ENCODE assay signal across 26 mouse cellular contexts in genomic region chr1:164019789-164020188, GRCm38 (mm10). TPM values are rescaled to one million over a fixed set of nuclear protein-coding genes. Genes with fewer than 3 reads are reported as not detected.
DNase-seq lines count a peak whose midpoint lies in the region; ATAC-seq and TF ChIP-seq lines count a peak whose summit lies in the region.
"Had no signal": no experiment of that assay in that cellular context is flagged by ENCODE, and none has a peak within 500 bp of the region (broad histone marks: within the 10 kb centered on the region; RNA-seq: fewer than 3 reads in every experiment).

No protein-coding gene starts in this region.

- no peak for TF ChIP-seq RAD21 in MEL (IDR thresholded peaks at IDR 0.05; ENCODE audit: low read depth, low read length)

- H3K27ac ChIP-seq in MEL (ENCODE audit: control insufficient read depth, low read depth, low read length): no peak overlapping the region
- H3K27ac ChIP-seq in forebrain, embryonic 11.5 days (ENCODE audit: low read depth, low read length): no peak overlapping the region
- H3K27ac ChIP-seq: embryonic facial prominence, embryonic 12.5 days; forebrain, embryonic 12.5 days; heart, embryonic 13.5 days; hindbrain, embryonic 12.5 days had no signal

- H3K4me2 ChIP-seq in forebrain, embryonic 11.5 days (ENCODE audit: low read depth, low read length, severe bottlenecking): no peak overlapping the region
- H3K4me2 ChIP-seq: embryonic facial prominence, embryonic 12.5 days; forebrain, embryonic 12.5 days; heart, embryonic 13.5 days; hindbrain, embryonic 12.5 days had no signal

- H3K4me3 ChIP-seq in E14TG2a.4 (replicated peaks; ENCODE audit: low read length): peak overlapping the region; percentile 71
- H3K4me3 ChIP-seq in MEL (ENCODE audit: control insufficient read depth in 1 of 2, insufficient read depth in 1 of 2, low read depth in 2 of 2, low read length in 2 of 2): no peak overlapping the region
- H3K4me3 ChIP-seq in forebrain, embryonic 11.5 days (ENCODE audit: low read depth, low read length): no peak overlapping the region
- H3K4me3 ChIP-seq: embryonic facial prominence, embryonic 12.5 days; forebrain, embryonic 12.5 days; heart, embryonic 13.5 days; hindbrain, embryonic 12.5 days had no signal

- peak; percentile 31 for DNase-seq in embryo, embryonic 10 days (ENCODE audit: low spot score)
- no peak for DNase-seq in embryo, embryonic 9.5 days (ENCODE audit: extremely low spot score)
- DNase-seq in MEL (ENCODE audit: low read depth, low spot score): no peak
- peak; percentile 5 for DNase-seq in embryo, embryonic 11 days
- no peak for DNase-seq in forebrain, embryonic 11.5 days (ENCODE audit: low spot score)
- DNase-seq in spleen, postnatal 14 days (ENCODE audit: low spot score in 2 of 2): no peak
- DNase-seq: adrenal gland, adult 8-10 months; B cell, adult 2 months; cerebellum, adult 11 months; cerebellum, adult 8-10 months; cerebellum, postnatal 25 days; forebrain, postnatal 0 days; gastrocnemius, postnatal 14 days; heart, postnatal 36 days; kidney, adult 11 months had no signal

- TF ChIP-seq EP300 in MEL (IDR thresholded peaks at IDR 0.05; ENCODE audit: low read depth in 1 of 2, low read length in 2 of 2): no peak

- peaks cover 53% of the 10 kb centered on the region for H3K4me1 ChIP-seq in E14TG2a.4 (replicated peaks; ENCODE audit: low read depth, low read length)
- H3K4me1 ChIP-seq in MEL (ENCODE audit: control insufficient read depth in 1 of 2, insufficient read depth in 2 of 2, low read length in 2 of 2): no peaks in the 10 kb centered on the region
- H3K4me1 ChIP-seq in forebrain, embryonic 11.5 days (replicated peaks; ENCODE audit: control insufficient read depth, insufficient read depth, low read length): no peaks in the 10 kb centered on the region
- H3K4me1 ChIP-seq: embryonic facial prominence, embryonic 12.5 days; heart, embryonic 13.5 days; hindbrain, embryonic 12.5 days had no signal

- TF ChIP-seq CTCF in E14TG2a.4 (conservative IDR thresholded peaks at IDR 0.05; ENCODE audit: low read length) (no peak), MEL (IDR thresholded peaks at IDR 0.05 in 2 of 3, conservative IDR thresholded peaks at IDR 0.05 in 1 of 3; ENCODE audit: control insufficient read depth in 1 of 3, insufficient read depth in 1 of 3, low read depth in 2 of 3, low read length in 3 of 3, poor library complexity in 1 of 3, severe bottlenecking in 1 of 3) (no peak)

- H3K9ac ChIP-seq in MEL (ENCODE audit: control insufficient read depth, low read depth, low read length, poor library complexity, severe bottlenecking): no peak overlapping the region
- H3K9ac ChIP-seq in forebrain, embryonic 11.5 days (ENCODE audit: low read length): no peak overlapping the region
- H3K9ac ChIP-seq: embryonic facial prominence, embryonic 12.5 days; forebrain, embryonic 12.5 days; forebrain, postnatal 0 days; heart, embryonic 13.5 days; hindbrain, embryonic 12.5 days had no signal

- no peaks in the 10 kb centered on the region for H3K36me3 ChIP-seq in E14TG2a.4 (ENCODE audit: insufficient read depth, low read length)
- no peaks in the 10 kb centered on the region for H3K36me3 ChIP-seq in MEL (ENCODE audit: control insufficient read depth in 1 of 2, insufficient read depth in 2 of 2, low read length in 2 of 2)
- H3K36me3 ChIP-seq in forebrain, embryonic 11.5 days (ENCODE audit: control insufficient read depth, insufficient read depth, low read length): no peaks in the 10 kb centered on the region
- H3K36me3 ChIP-seq: embryonic facial prominence, embryonic 12.5 days; forebrain, embryonic 12.5 days; G1E; heart, embryonic 13.5 days; hindbrain, embryonic 12.5 days had no signal

- H3K27me3 ChIP-seq in E14TG2a.4 (ENCODE audit: insufficient read depth, low read length): no peaks in the 10 kb centered on the region
- H3K27me3 ChIP-seq in MEL (ENCODE audit: control insufficient read depth in 1 of 2, insufficient read depth in 2 of 2, low read length in 2 of 2): peaks cover 2 to 11% of the 10 kb centered on the region in 2 experiments; a peak in 3 of 4 replicates
- no peaks in the 10 kb centered on the region for H3K27me3 ChIP-seq in forebrain, embryonic 11.5 days (ENCODE audit: control insufficient read depth, insufficient read depth, low read length)
- H3K27me3 ChIP-seq: embryonic facial prominence, embryonic 12.5 days; forebrain, embryonic 12.5 days; heart, embryonic 13.5 days; hindbrain, embryonic 12.5 days had no signal

- H3K9me3 ChIP-seq in E14TG2a.4 (ENCODE audit: low read length): no peaks in the 10 kb centered on the region
- H3K9me3 ChIP-seq in MEL (replicated peaks; ENCODE audit: insufficient read depth, low read length): no peaks in the 10 kb centered on the region
- H3K9me3 ChIP-seq in forebrain, embryonic 11.5 days (ENCODE audit: control insufficient read depth, low read length): no peaks in the 10 kb centered on the region
- H3K9me3 ChIP-seq: embryonic facial prominence, embryonic 12.5 days; forebrain, embryonic 12.5 days; G1E; heart, embryonic 13.5 days; hindbrain, embryonic 12.5 days had no signal

- no peaks in the 10 kb centered on the region for H3K79me2 ChIP-seq in MEL (ENCODE audit: control insufficient read depth, insufficient read depth, low read length, poor library complexity)

- 57% methylated on average over 6 of the region's 6 CpGs for WGBS in forebrain, embryonic 11.5 days

- no peak for TF ChIP-seq POLR2A in MEL (IDR thresholded peaks at IDR 0.05; ENCODE audit: control insufficient read depth in 1 of 2, insufficient read depth in 1 of 2, low read depth in 1 of 2, low read length in 2 of 2, poor library complexity in 1 of 2)

- no peak for ATAC-seq in forebrain, embryonic 11.5 days (replicated peaks; ENCODE audit: low FRiP score)
- ATAC-seq: CD4-positive, CD25-positive, alpha-beta regulatory T cell, adult 4 months; forebrain, postnatal 0 days; hindbrain, embryonic 16.5 days had no signal

TF ChIP-seq in MEL, 35 proteins besides CTCF, POLR2A, EP300 and RAD21:
- TF ChIP-seq GATA1 (IDR thresholded peaks at IDR 0.05; ENCODE audit: low read depth, low read length): 0 out of 2 replicates have a peak, but pooled peaks have one; percentile 15
- TF ChIP-seq KAT2A (conservative IDR thresholded peaks at IDR 0.05; ENCODE audit: low read depth, low read length): no peak
- TF ChIP-seq UBTF (IDR thresholded peaks at IDR 0.05; ENCODE audit: borderline replicate concordance, insufficient read depth, low read depth, low read length): no peak
- no peak for TF ChIP-seq JUND (IDR thresholded peaks at IDR 0.05; ENCODE audit: low read depth, low read length)
- TF ChIP-seq RCOR1 (IDR thresholded peaks at IDR 0.05; ENCODE audit: low read depth, low read length): peak; percentile 71; the same call in 1 of the 2 replicates

RNA-seq across cellular contexts. Expression of gene Mettl18, which starts 25.1 kb away (rescaled TPM):
- 6.9 and 7.1 TPM in 2 replicates for total RNA-seq in MEL (2012; rRNA removed)
- 1 to 10 TPM in 1 of 2 experiments, not detected in 1; 5.8 TPM for polyA plus RNA-seq in MEL (2012; ENCODE audit: insufficient read depth in 1 of 2, insufficient read length in 2 of 2, low read depth in 1 of 2, low replicate concordance in 2 of 2, missing spikeins in 1 of 2)
- polyA plus RNA-seq in forebrain, embryonic 11.5 days (2014; fragmentation: Nextera tagmentation; extraction: Ambion mirVana): 9.6 and 12.1 TPM in 2 replicates

RNA-seq across cellular contexts. Expression of gene BC055324, which starts 25.2 kb away (rescaled TPM):
- 19.2 and 21.5 TPM in 2 replicates for total RNA-seq in MEL (2012; rRNA removed)
- polyA plus RNA-seq in MEL (2012; ENCODE audit: insufficient read depth in 1 of 2, insufficient read length in 2 of 2, low read depth in 1 of 2, low replicate concordance in 2 of 2, missing spikeins in 1 of 2): 10 to 100 TPM in 1 of 2 experiments, not detected in 1; 21.4 TPM
- 38.4 and 41.2 TPM in 2 replicates for polyA plus RNA-seq in forebrain, embryonic 11.5 days (2014; fragmentation: Nextera tagmentation; extraction: Ambion mirVana)

RNA-seq across cellular contexts. Expression of gene Sele, which starts 28.2 kb away (rescaled TPM):
- total RNA-seq in MEL (2012; rRNA removed): not detected in 2 replicates
- not detected for polyA plus RNA-seq in MEL (2012; ENCODE audit: insufficient read depth in 1 of 2, insufficient read length in 2 of 2, low read depth in 1 of 2, low replicate concordance in 2 of 2, missing spikeins in 1 of 2)
- not detected in 2 replicates for polyA plus RNA-seq in forebrain, embryonic 11.5 days (2014; fragmentation: Nextera tagmentation; extraction: Ambion mirVana)
- total RNA-seq: forebrain, postnatal 0 days; gastrocnemius, adult 18-20 months; gastrocnemius, postnatal 14 days had no signal
- polyA plus RNA-seq: cortical plate, adult 2 months; embryonic facial prominence, embryonic 12.5 days; forebrain, embryonic 12.5 days; forebrain, postnatal 0 days; G1E; hindbrain, embryonic 12.5 days; hindbrain, embryonic 16.5 days; intestine, embryonic 14.5 days had no signal

RNA-seq across cellular contexts. Expression of gene Sell, which starts 42.0 kb away (rescaled TPM):
- not detected in 2 replicates for total RNA-seq in MEL (2012; rRNA removed)
- under 1 TPM in 1 of 2 experiments, not detected in 1; 0.04 TPM for polyA plus RNA-seq in MEL (2012; ENCODE audit: insufficient read depth in 1 of 2, insufficient read length in 2 of 2, low read depth in 1 of 2, low replicate concordance in 2 of 2, missing spikeins in 1 of 2)
- not detected in 2 replicates for polyA plus RNA-seq in forebrain, embryonic 11.5 days (2014; fragmentation: Nextera tagmentation; extraction: Ambion mirVana)
- total RNA-seq: gastrocnemius, adult 18-20 months had no signal
- polyA plus RNA-seq: forebrain, embryonic 12.5 days; G1E had no signal

Comparison
In these comparisons a context has a peak if more than half of its experiments do, and no peak if none do; other contexts are left out.
1. DNase-seq: peak in embryo, embryonic 10 days (single experiment) and embryo, embryonic 11 days (single experiment); none in embryo, embryonic 9.5 days (single experiment), MEL (single experiment), forebrain, embryonic 11.5 days (single experiment) and spleen, postnatal 14 days (0 of 2).